Mouse (Mus musculus): ENCODE data around the gene Slc50a1. TPM values are rescaled to one million over a fixed set of nuclear protein-coding genes. Genes with fewer than 3 reads are reported as not detected.

Gene Slc50a1
- polyA plus RNA-seq, 1 experiment, result not detected

GRCm38 (mm10) chr3:89244982-89245687, 25.2 kb downstream of the Slc50a1 start:
- H3K4me3 ChIP-seq (ENCODE audit: insufficient read depth, low read depth, low read length), result peak overlapping the region; percentile 64
- TF ChIP-seq POLR2A (IDR thresholded peaks at IDR 0.05; ENCODE audit: insufficient read depth, low read depth, low read length) (peak; percentile 10; the same call in 1 of the 2 replicates), CTCF (IDR thresholded peaks at IDR 0.05; ENCODE audit: insufficient read depth, low read depth, low read length) (no peak)
- H3K27ac ChIP-seq (ENCODE audit: insufficient read depth, low read depth, low read length), result peak overlapping the region; percentile 85
- 2% methylated on average over 25 of the region's 26 CpGs for WGBS
- H3K4me1 ChIP-seq (ENCODE audit: control insufficient read depth, insufficient read depth, low read length), result peaks cover 21% of the 10 kb centered on the region

- WGBS, result 7% methylated on average over 25 of the region's 25 CpGs
- peaks cover 21% of the 10 kb centered on the region for H3K4me1 ChIP-seq (ENCODE audit: control insufficient read depth, insufficient read depth, low read length)
- TF ChIP-seq CTCF (IDR thresholded peaks at IDR 0.05; ENCODE audit: insufficient read depth, low read depth, low read length), result no peak
- no peak for TF ChIP-seq POLR2A (IDR thresholded peaks at IDR 0.05; ENCODE audit: insufficient read depth, low read depth, low read length)
- peak overlapping the region; percentile 64 for H3K4me3 ChIP-seq (ENCODE audit: insufficient read depth, low read depth, low read length)
- H3K27ac ChIP-seq (ENCODE audit: insufficient read depth, low read depth, low read length), result no peak overlapping the region; the same call in 1 of the 2 replicates
These were observed 26.0 kb downstream of the Slc50a1 start for GRCm38 (mm10) chr3:89244158-89244981.

GRCm38 (mm10) chr3:89243609-89244008, 26.8 kb downstream of the Slc50a1 start:
- Histone ChIP-seq H3K4me1 (ENCODE audit: control insufficient read depth, insufficient read depth, low read length) (peaks cover 27% of the 10 kb centered on the region), H3K27ac (ENCODE audit: insufficient read depth, low read depth, low read length) (no peak overlapping the region), H3K4me3 (ENCODE audit: insufficient read depth, low read depth, low read length) (peak overlapping the region; percentile 64)
- no peak for TF ChIP-seq POLR2A (IDR thresholded peaks at IDR 0.05; ENCODE audit: insufficient read depth, low read depth, low read length)
- no peak for TF ChIP-seq CTCF (IDR thresholded peaks at IDR 0.05; ENCODE audit: insufficient read depth, low read depth, low read length)
- 20% methylated on average over 14 of the region's 14 CpGs for WGBS

GRCm38 (mm10) chr3:89242331-89242895, 28.0 kb downstream of the Slc50a1 start:
- Histone ChIP-seq H3K27ac (ENCODE audit: insufficient read depth, low read depth, low read length) (no peak overlapping the region), H3K4me1 (ENCODE audit: control insufficient read depth, insufficient read depth, low read length) (peaks cover 30% of the 10 kb centered on the region), H3K4me3 (ENCODE audit: insufficient read depth, low read depth, low read length) (no peak overlapping the region)
- TF ChIP-seq POLR2A (IDR thresholded peaks at IDR 0.05; ENCODE audit: insufficient read depth, low read depth, low read length) (no peak), CTCF (IDR thresholded peaks at IDR 0.05; ENCODE audit: insufficient read depth, low read depth, low read length) (no peak)
- 63% methylated on average over 9 of the region's 9 CpGs for WGBS

GRCm38 (mm10) chr3:89238494-89238893, 31.9 kb downstream of the Slc50a1 start:
- TF ChIP-seq CTCF (IDR thresholded peaks at IDR 0.05; ENCODE audit: insufficient read depth, low read depth, low read length) (no peak), POLR2A (IDR thresholded peaks at IDR 0.05; ENCODE audit: insufficient read depth, low read depth, low read length) (no peak)
- H3K4me1 ChIP-seq (ENCODE audit: control insufficient read depth, insufficient read depth, low read length), result peaks cover 16% of the 10 kb centered on the region
- 63% methylated on average over 12 of the region's 12 CpGs for WGBS
- H3K4me3 ChIP-seq (ENCODE audit: insufficient read depth, low read depth, low read length), result no peak overlapping the region
- H3K27ac ChIP-seq (ENCODE audit: insufficient read depth, low read depth, low read length), result no peak overlapping the region

GRCm38 (mm10) chr3:89237682-89238081, 32.7 kb downstream of the Slc50a1 start:
- 90% methylated on average over 21 of the region's 21 CpGs for WGBS
- Histone ChIP-seq H3K4me1 (ENCODE audit: control insufficient read depth, insufficient read depth, low read length) (peaks cover 13% of the 10 kb centered on the region), H3K4me3 (ENCODE audit: insufficient read depth, low read depth, low read length) (no peak overlapping the region), H3K27ac (ENCODE audit: insufficient read depth, low read depth, low read length) (no peak overlapping the region)
- no peak for TF ChIP-seq POLR2A (IDR thresholded peaks at IDR 0.05; ENCODE audit: insufficient read depth, low read depth, low read length)
- TF ChIP-seq CTCF (IDR thresholded peaks at IDR 0.05; ENCODE audit: insufficient read depth, low read depth, low read length), result no peak

GRCm38 (mm10) chr3:89236516-89236915, 33.9 kb downstream of the Slc50a1 start:
- TF ChIP-seq CTCF (IDR thresholded peaks at IDR 0.05; ENCODE audit: insufficient read depth, low read depth, low read length) (no peak), POLR2A (IDR thresholded peaks at IDR 0.05; ENCODE audit: insufficient read depth, low read depth, low read length) (no peak)
- WGBS, result 89% methylated on average over 10 of the region's 10 CpGs
- no peak overlapping the region for H3K4me3 ChIP-seq (ENCODE audit: insufficient read depth, low read depth, low read length)
- peaks cover 10% of the 10 kb centered on the region for H3K4me1 ChIP-seq (ENCODE audit: control insufficient read depth, insufficient read depth, low read length)
- H3K27ac ChIP-seq (ENCODE audit: insufficient read depth, low read depth, low read length), result no peak overlapping the region

- WGBS, result 57% methylated on average over 14 of the region's 14 CpGs
- Histone ChIP-seq H3K4me1 (ENCODE audit: control insufficient read depth, insufficient read depth, low read length) (peaks cover 8% of the 10 kb centered on the region), H3K4me3 (ENCODE audit: insufficient read depth, low read depth, low read length) (no peak overlapping the region), H3K27ac (ENCODE audit: insufficient read depth, low read depth, low read length) (no peak overlapping the region)
- TF ChIP-seq POLR2A (IDR thresholded peaks at IDR 0.05; ENCODE audit: insufficient read depth, low read depth, low read length) (no peak), CTCF (IDR thresholded peaks at IDR 0.05; ENCODE audit: insufficient read depth, low read depth, low read length) (no peak)
These were observed 36.7 kb downstream of the Slc50a1 start for GRCm38 (mm10) chr3:89233562-89234110.
